Comparison of ENCODE assay signal across 10 mouse cellular contexts in the genomic region with DNA sequence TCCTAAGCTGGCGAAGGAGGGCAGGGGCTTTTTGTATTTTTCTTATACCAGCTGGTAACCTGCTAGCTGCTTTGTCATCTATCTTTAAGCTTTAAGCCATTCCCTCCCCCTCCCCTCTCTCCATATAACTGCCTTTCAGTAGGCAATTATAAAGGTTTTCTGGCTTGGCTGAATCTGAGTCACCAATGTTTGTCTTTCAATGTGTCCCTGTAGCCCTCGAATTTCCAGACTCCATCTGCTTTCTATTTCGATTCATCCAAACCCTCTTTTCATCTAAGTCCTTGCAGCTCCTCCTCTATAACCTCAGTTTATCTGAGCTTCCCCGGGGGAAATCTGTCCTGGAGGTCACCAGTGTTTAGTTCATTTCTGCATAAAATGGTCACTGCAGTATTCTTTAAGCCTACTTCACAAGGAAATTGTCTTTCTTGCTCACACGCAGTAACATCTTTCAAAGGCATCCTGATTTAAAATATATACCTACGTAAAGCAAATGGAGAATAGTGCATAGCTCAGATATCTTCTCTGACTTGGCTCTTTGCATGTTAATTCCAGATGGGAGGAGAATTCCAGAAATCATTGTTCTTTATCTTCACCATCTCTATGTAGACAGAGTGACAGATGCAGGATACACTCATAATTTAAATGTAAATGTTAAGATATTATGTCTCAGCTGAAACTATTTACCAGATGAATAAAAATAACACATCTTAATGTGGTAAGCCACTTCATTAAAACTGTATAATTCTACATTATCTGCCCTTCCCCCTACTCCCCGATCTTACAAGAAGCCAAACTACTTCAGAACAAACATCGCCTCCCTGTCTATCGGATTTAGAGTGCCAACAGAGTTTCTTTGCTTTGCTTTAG.
A peak's percentile ranks its signal among the peaks of the same experiment; 100 is the strongest.
DNase-seq lines count a peak whose midpoint lies in the region; ATAC-seq and TF ChIP-seq lines count a peak whose summit lies in the region.
"Had no signal": no experiment of that assay in that cellular context is flagged by ENCODE, and none has a peak within 500 bp of the region (broad histone marks: within the 10 kb centered on the region; RNA-seq: fewer than 3 reads in every experiment).

No protein-coding gene starts in this region.

- H3K36me3 ChIP-seq in heart, embryonic 14.5 days (ENCODE audit: control insufficient read depth, insufficient read depth, low read length), result no peaks in the 10 kb centered on the region
- H3K36me3 ChIP-seq in midbrain, embryonic 10.5 days, result no peaks in the 10 kb centered on the region
- H3K36me3 ChIP-seq in midbrain, postnatal 0 days (ENCODE audit: insufficient read depth, low read length), result no peaks in the 10 kb centered on the region
- no peaks in the 10 kb centered on the region for H3K36me3 ChIP-seq in embryonic facial prominence, embryonic 14.5 days (ENCODE audit: control insufficient read depth, insufficient read depth, low read length)
- no peaks in the 10 kb centered on the region for H3K36me3 ChIP-seq in midbrain, embryonic 13.5 days
- H3K36me3 ChIP-seq: hindbrain, embryonic 15.5 days had no signal

- DNase-seq in heart, postnatal 10 days, result no peak
- DNase-seq in midbrain, embryonic 10.5 days (ENCODE audit: low spot score), result no peak
- DNase-seq in midbrain, postnatal 0 days (ENCODE audit: low spot score), result no peak
- DNase-seq in embryonic facial prominence, embryonic 14.5 days (ENCODE audit: low spot score), result peak; percentile 85
- DNase-seq in Muller cell, postnatal 12 days (ENCODE audit: inconsistent ontology term), result no peak
- no peak for DNase-seq in cerebellum, postnatal 36 days
- DNase-seq: lung, postnatal 36 days had no signal

- H3K27me3 ChIP-seq in heart, embryonic 14.5 days (ENCODE audit: control insufficient read depth, insufficient read depth, low read length), result no peaks in the 10 kb centered on the region
- H3K27me3 ChIP-seq in midbrain, embryonic 10.5 days (ENCODE audit: low read depth, poor library complexity, severe bottlenecking), result no peaks in the 10 kb centered on the region
- no peaks in the 10 kb centered on the region for H3K27me3 ChIP-seq in midbrain, postnatal 0 days (ENCODE audit: insufficient read depth, low read length)
- H3K27me3 ChIP-seq in embryonic facial prominence, embryonic 14.5 days (replicated peaks; ENCODE audit: control insufficient read depth, insufficient read depth, low read length), result no peaks in the 10 kb centered on the region
- no peaks in the 10 kb centered on the region for H3K27me3 ChIP-seq in midbrain, embryonic 13.5 days
- H3K27me3 ChIP-seq: hindbrain, embryonic 15.5 days had no signal

- ATAC-seq in heart, embryonic 14.5 days (ENCODE audit: insufficient number of reproducible peaks, insufficient read depth, low FRiP score, low read depth), result no peak
- no peak for ATAC-seq in midbrain, postnatal 0 days (ENCODE audit: low FRiP score)
- no peak for ATAC-seq in embryonic facial prominence, embryonic 14.5 days (ENCODE audit: low read depth)
- ATAC-seq in midbrain, embryonic 13.5 days, result peak; percentile 53

- H3K4me1 ChIP-seq in heart, embryonic 14.5 days (ENCODE audit: control insufficient read depth in 2 of 2, insufficient read depth in 2 of 2, low read length in 2 of 2), result peaks cover 0 to 6% of the 10 kb centered on the region in 2 experiments; a peak in 1 of 4 replicates
- H3K4me1 ChIP-seq in midbrain, embryonic 10.5 days, result peaks cover 16% of the 10 kb centered on the region
- no peaks in the 10 kb centered on the region for H3K4me1 ChIP-seq in midbrain, postnatal 0 days (ENCODE audit: insufficient read depth, low read length)
- H3K4me1 ChIP-seq in embryonic facial prominence, embryonic 14.5 days (ENCODE audit: control insufficient read depth, insufficient read depth, low read length), result peaks cover 15% of the 10 kb centered on the region; the same call in 1 of the 2 replicates
- H3K4me1 ChIP-seq in midbrain, embryonic 13.5 days (replicated peaks), result peaks cover 9% of the 10 kb centered on the region
- H3K4me1 ChIP-seq: hindbrain, embryonic 15.5 days had no signal

- H3K9ac ChIP-seq in heart, embryonic 14.5 days (ENCODE audit: low read length), result no peak overlapping the region
- no peak overlapping the region for H3K9ac ChIP-seq in midbrain, postnatal 0 days (replicated peaks; ENCODE audit: low read length, poor library complexity, severe bottlenecking)
- 0 out of 2 replicates have a peak overlapping the region, but pooled peaks have one; percentile 14 for H3K9ac ChIP-seq in embryonic facial prominence, embryonic 14.5 days (ENCODE audit: low read depth, low read length)
- H3K9ac ChIP-seq in midbrain, embryonic 13.5 days (replicated peaks), result no peak overlapping the region
- H3K9ac ChIP-seq: hindbrain, embryonic 15.5 days had no signal

- H3K27ac ChIP-seq in heart, embryonic 14.5 days (replicated peaks in 1 of 2; ENCODE audit: control insufficient read depth in 1 of 2, insufficient read depth in 1 of 2, low read depth in 2 of 2, low read length in 2 of 2), result no peak overlapping the region
- peak overlapping the region; percentile 53; the same call in 1 of the 2 replicates for H3K27ac ChIP-seq in midbrain, embryonic 10.5 days (replicated peaks)
- no peak overlapping the region for H3K27ac ChIP-seq in midbrain, postnatal 0 days (ENCODE audit: low read depth, low read length)
- H3K27ac ChIP-seq in embryonic facial prominence, embryonic 14.5 days (replicated peaks; ENCODE audit: low read depth, low read length), result peak overlapping the region; percentile 63; the same call in 1 of the 2 replicates
- peak overlapping the region; percentile 30; the same call in 1 of the 2 replicates for H3K27ac ChIP-seq in midbrain, embryonic 13.5 days
- H3K27ac ChIP-seq: hindbrain, embryonic 15.5 days had no signal

- H3K4me2 ChIP-seq in heart, embryonic 14.5 days (ENCODE audit: low read length), result 0 out of 2 replicates have a peak overlapping the region, but pooled peaks have one; percentile 27
- no peak overlapping the region for H3K4me2 ChIP-seq in midbrain, postnatal 0 days (ENCODE audit: low read depth, low read length, poor library complexity, severe bottlenecking)
- H3K4me2 ChIP-seq in embryonic facial prominence, embryonic 14.5 days (ENCODE audit: low read depth, low read length), result peak overlapping the region; percentile 35
- no peak overlapping the region for H3K4me2 ChIP-seq in midbrain, embryonic 13.5 days (replicated peaks)
- H3K4me2 ChIP-seq: hindbrain, embryonic 15.5 days had no signal

- 48% methylated on average over 9 of the region's 9 CpGs for WGBS in heart, embryonic 14.5 days
- WGBS in midbrain, embryonic 10.5 days, result 51% methylated on average over 9 of the region's 9 CpGs
- 41% methylated on average over 9 of the region's 9 CpGs for WGBS in midbrain, postnatal 0 days
- WGBS in embryonic facial prominence, embryonic 14.5 days, result 22% methylated on average over 9 of the region's 9 CpGs
- WGBS in midbrain, embryonic 13.5 days, result 36% methylated on average over 9 of the region's 9 CpGs

- intact Hi-C loops in heart, postnatal 10 days (cut with DNase I), result no loop called here

- no peaks in the 10 kb centered on the region for H3K9me3 ChIP-seq in heart, embryonic 14.5 days (ENCODE audit: control insufficient read depth, low read length)
- no peaks in the 10 kb centered on the region for H3K9me3 ChIP-seq in midbrain, embryonic 10.5 days (replicated peaks)
- H3K9me3 ChIP-seq in midbrain, postnatal 0 days (ENCODE audit: low read length), result no peaks in the 10 kb centered on the region
- no peaks in the 10 kb centered on the region for H3K9me3 ChIP-seq in embryonic facial prominence, embryonic 14.5 days (ENCODE audit: control insufficient read depth, low read length)
- H3K9me3 ChIP-seq in midbrain, embryonic 13.5 days, result no peaks in the 10 kb centered on the region
- H3K9me3 ChIP-seq: hindbrain, embryonic 15.5 days had no signal

- TF ChIP-seq CTCF in midbrain, postnatal 0 days (IDR thresholded peaks at IDR 0.05), result no peak

- no peak overlapping the region for H3K4me3 ChIP-seq in heart, embryonic 14.5 days (ENCODE audit: control insufficient read depth in 1 of 2, insufficient read depth in 1 of 2, low read depth in 1 of 2, low read length in 2 of 2)
- no peak overlapping the region for H3K4me3 ChIP-seq in midbrain, embryonic 10.5 days
- no peak overlapping the region for H3K4me3 ChIP-seq in midbrain, postnatal 0 days (ENCODE audit: low read depth, low read length)
- no peak overlapping the region for H3K4me3 ChIP-seq in embryonic facial prominence, embryonic 14.5 days (ENCODE audit: low read depth, low read length)
- H3K4me3 ChIP-seq in midbrain, embryonic 13.5 days (replicated peaks), result no peak overlapping the region
- H3K4me3 ChIP-seq: hindbrain, embryonic 15.5 days had no signal

Comparison
In these comparisons a context has a peak if more than half of its experiments do, and no peak if none do; other contexts are left out.
1. H3K27ac ChIP-seq: peak in midbrain, embryonic 10.5 days (single experiment), embryonic facial prominence, embryonic 14.5 days (single experiment) and midbrain, embryonic 13.5 days (single experiment); none in heart, embryonic 14.5 days (0 of 2) and midbrain, postnatal 0 days (single experiment).
2. H3K4me2 ChIP-seq: peak in heart, embryonic 14.5 days (single experiment) and embryonic facial prominence, embryonic 14.5 days (single experiment); none in midbrain, postnatal 0 days (single experiment) and midbrain, embryonic 13.5 days (single experiment).